Mouse (Mus musculus): Measurements from ENCODE around the gene Zfp213. TPM values are rescaled to one million over a fixed set of nuclear protein-coding genes. Genes with fewer than 3 reads are reported as not detected.

Gene Zfp213
- total and polyA plus RNA-seq, 2 experiments from 2014 or later: 10.3 to 28.1 TPM

GRCm38 (mm10) chr17:23550856-23551255 is 13.2 kb downstream of the Zfp213 start:
- TF ChIP-seq CTCF (IDR thresholded peaks at IDR 0.05; ENCODE audit: low read depth): no peak
- H3K9ac ChIP-seq (replicated peaks; ENCODE audit: low read length): peak overlapping the region; percentile 57
- H3K27ac ChIP-seq: peak overlapping the region; percentile 79
- peak overlapping the region; percentile 81 for H3K4me2 ChIP-seq (ENCODE audit: low read depth, low read length)
- peaks cover 6% of the 10 kb centered on the region; the same call in 1 of the 2 replicates for H3K4me1 ChIP-seq (ENCODE audit: insufficient read depth, low read length)
- peaks cover 6% of the 10 kb centered on the region; the same call in 1 of the 2 replicates for H3K36me3 ChIP-seq (ENCODE audit: insufficient read depth, low read length)
- no peaks in the 10 kb centered on the region for H3K9me3 ChIP-seq (ENCODE audit: low read length)
- no peak for DNase-seq (ENCODE audit: low spot score)
- no peaks in the 10 kb centered on the region for H3K27me3 ChIP-seq (ENCODE audit: insufficient read depth, low read length)
- H3K4me3 ChIP-seq (ENCODE audit: low read length): peak overlapping the region; percentile 60
- ATAC-seq: peak; percentile 30
- WGBS: under 1% methylated on average over 15 of the region's 15 CpGs

GRCm38 (mm10) chr17:23550188-23550791 is 13.7 kb downstream of the Zfp213 start:
- no peaks in the 10 kb centered on the region for H3K9me3 ChIP-seq (ENCODE audit: low read length)
- peak overlapping the region; percentile 79 for H3K27ac ChIP-seq
- H3K9ac ChIP-seq (replicated peaks; ENCODE audit: low read length): peak overlapping the region; percentile 57
- H3K4me2 ChIP-seq (ENCODE audit: low read depth, low read length): peak overlapping the region; percentile 81
- peaks cover 6% of the 10 kb centered on the region; the same call in 1 of the 2 replicates for H3K4me1 ChIP-seq (ENCODE audit: insufficient read depth, low read length)
- WGBS: 0% methylated on average over 22 of the region's 22 CpGs
- ATAC-seq (peak; percentile 85), DNase-seq (ENCODE audit: low spot score) (peak; percentile 94)
- H3K4me3 ChIP-seq (ENCODE audit: low read length): peak overlapping the region; percentile 60
- TF ChIP-seq CTCF (IDR thresholded peaks at IDR 0.05; ENCODE audit: low read depth): no peak
- peaks cover 5% of the 10 kb centered on the region; the same call in 1 of the 2 replicates for H3K36me3 ChIP-seq (ENCODE audit: insufficient read depth, low read length)
- H3K27me3 ChIP-seq (ENCODE audit: insufficient read depth, low read length): no peaks in the 10 kb centered on the region

GRCm38 (mm10) chr17:23549441-23549840 is 14.6 kb downstream of the Zfp213 start:
- H3K9ac ChIP-seq (replicated peaks; ENCODE audit: low read length): peak overlapping the region; percentile 46
- DNase-seq (ENCODE audit: low spot score) (peak; percentile 58), ATAC-seq (no peak)
- peak overlapping the region; percentile 60 for H3K4me3 ChIP-seq (ENCODE audit: low read length)
- TF ChIP-seq CTCF (IDR thresholded peaks at IDR 0.05; ENCODE audit: low read depth): no peak
- peaks cover 6% of the 10 kb centered on the region; the same call in 1 of the 2 replicates for H3K4me1 ChIP-seq (ENCODE audit: insufficient read depth, low read length)
- peak overlapping the region; percentile 79; the same call in 1 of the 2 replicates for H3K27ac ChIP-seq
- 6% methylated on average over 9 of the region's 9 CpGs for WGBS
- no peaks in the 10 kb centered on the region for H3K9me3 ChIP-seq (ENCODE audit: low read length)
- H3K36me3 ChIP-seq (ENCODE audit: insufficient read depth, low read length): no peaks in the 10 kb centered on the region; the same call in 1 of the 2 replicates
- no peaks in the 10 kb centered on the region for H3K27me3 ChIP-seq (ENCODE audit: insufficient read depth, low read length)
- H3K4me2 ChIP-seq (ENCODE audit: low read depth, low read length): peak overlapping the region; percentile 81

- peaks cover 6% of the 10 kb centered on the region; the same call in 1 of the 2 replicates for H3K4me1 ChIP-seq (ENCODE audit: insufficient read depth, low read length)
- ATAC-seq: peak; percentile 4; the same call in 1 of the 2 replicates
- WGBS: 1% methylated on average over 15 of the region's 15 CpGs
- DNase-seq (ENCODE audit: low spot score): peak; percentile 86
- H3K9ac ChIP-seq (replicated peaks; ENCODE audit: low read length): peak overlapping the region; percentile 46; the same call in 1 of the 2 replicates
- H3K27ac ChIP-seq: 0 out of 2 replicates have a peak overlapping the region, but pooled peaks have one; percentile 42
- TF ChIP-seq CTCF (IDR thresholded peaks at IDR 0.05; ENCODE audit: low read depth): no peak
- peak overlapping the region; percentile 60 for H3K4me3 ChIP-seq (ENCODE audit: low read length)
- peak overlapping the region; percentile 81 for H3K4me2 ChIP-seq (ENCODE audit: low read depth, low read length)
- H3K36me3 ChIP-seq (ENCODE audit: insufficient read depth, low read length): no peaks in the 10 kb centered on the region
- no peaks in the 10 kb centered on the region for H3K27me3 ChIP-seq (ENCODE audit: insufficient read depth, low read length)
- no peaks in the 10 kb centered on the region for H3K9me3 ChIP-seq (ENCODE audit: low read length)
These were observed 15.4 kb downstream of the Zfp213 start for GRCm38 (mm10) chr17:23548615-23549014.

GRCm38 (mm10) chr17:23547681-23548443 is 16.2 kb downstream of the Zfp213 start:
- Histone ChIP-seq H3K4me3 (ENCODE audit: low read length) (peak overlapping the region; percentile 72), H3K36me3 (ENCODE audit: insufficient read depth, low read length) (no peaks in the 10 kb centered on the region), H3K4me2 (ENCODE audit: low read depth, low read length) (peak overlapping the region; percentile 65), H3K27ac (no peak overlapping the region), H3K4me1 (ENCODE audit: insufficient read depth, low read length) (peaks cover 6% of the 10 kb centered on the region; the same call in 1 of the 2 replicates), H3K27me3 (ENCODE audit: insufficient read depth, low read length) (no peaks in the 10 kb centered on the region), H3K9ac (replicated peaks; ENCODE audit: low read length) (no peak overlapping the region), H3K9me3 (ENCODE audit: low read length) (no peaks in the 10 kb centered on the region)
- no peak for TF ChIP-seq CTCF (IDR thresholded peaks at IDR 0.05; ENCODE audit: low read depth)
- DNase-seq (ENCODE audit: low spot score) (no peak), ATAC-seq (no peak)
- WGBS: 58% methylated on average over 11 of the region's 11 CpGs

- Histone ChIP-seq H3K4me3 (ENCODE audit: low read length) (peak overlapping the region; percentile 72), H3K27me3 (ENCODE audit: insufficient read depth, low read length) (no peaks in the 10 kb centered on the region), H3K27ac (peak overlapping the region; percentile 74), H3K9ac (replicated peaks; ENCODE audit: low read length) (peak overlapping the region; percentile 61), H3K36me3 (ENCODE audit: insufficient read depth, low read length) (no peaks in the 10 kb centered on the region), H3K4me1 (ENCODE audit: insufficient read depth, low read length) (peaks cover 4% of the 10 kb centered on the region; the same call in 1 of the 2 replicates), H3K9me3 (ENCODE audit: low read length) (no peaks in the 10 kb centered on the region), H3K4me2 (ENCODE audit: low read depth, low read length) (peak overlapping the region; percentile 65)
- WGBS: under 1% methylated on average over 42 of the region's 42 CpGs
- DNase-seq (ENCODE audit: low spot score): peak; percentile 90
- peak; percentile 14; the same call in 1 of the 2 replicates for ATAC-seq
- no peak for TF ChIP-seq CTCF (IDR thresholded peaks at IDR 0.05; ENCODE audit: low read depth)
These were observed 17.1 kb downstream of the Zfp213 start for GRCm38 (mm10) chr17:23546702-23547505.
